Mouse (Mus musculus): ENCODE results near the gene Dnajc19. TPM values are rescaled to one million over a fixed set of nuclear protein-coding genes. Genes with fewer than 3 reads are reported as not detected.

Gene Dnajc19
- 29.6 and 31.5 TPM in 2 replicates for polyA plus RNA-seq (2012)

DNA sequence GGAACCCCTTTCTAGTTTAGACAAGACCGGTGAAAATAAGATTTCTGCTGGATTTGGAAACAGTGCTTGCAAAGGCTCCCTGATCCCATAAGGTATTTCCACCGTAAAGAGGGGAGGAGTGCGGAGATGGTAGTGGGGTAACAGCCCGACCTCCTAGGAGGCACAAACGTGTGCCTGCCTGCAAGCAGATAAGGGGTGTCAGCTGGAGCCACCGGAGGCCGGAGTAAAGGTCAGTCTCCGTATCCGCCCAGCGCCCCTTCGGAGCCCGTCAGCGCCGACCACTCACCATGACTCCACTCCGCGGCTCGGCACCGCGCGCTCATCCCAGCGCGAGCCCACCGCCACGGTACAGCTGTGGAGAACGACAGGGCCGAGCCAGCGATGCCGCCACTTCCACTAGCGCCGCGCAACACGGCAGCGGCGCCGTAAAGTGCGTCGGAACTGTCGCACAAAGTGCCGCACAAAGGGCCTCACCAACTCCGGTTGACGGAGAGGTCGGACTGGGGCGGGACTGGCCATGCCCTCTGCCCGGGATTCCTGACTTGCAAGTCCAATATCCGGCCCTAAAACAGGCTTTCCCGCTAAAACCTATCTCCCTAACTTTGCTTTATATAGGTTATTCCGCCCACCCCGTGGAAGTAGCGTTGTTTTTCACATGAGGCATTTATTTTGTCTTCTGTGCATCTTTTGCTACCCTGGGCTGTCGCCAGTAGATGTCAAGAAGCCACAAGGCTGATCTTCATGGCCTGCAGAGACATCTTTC, at the start of gene Dnajc19:
Gene Dnajc19 (minus strand): TSS at position 422 of the 763 bp plus-strand sequence.

DNA sequence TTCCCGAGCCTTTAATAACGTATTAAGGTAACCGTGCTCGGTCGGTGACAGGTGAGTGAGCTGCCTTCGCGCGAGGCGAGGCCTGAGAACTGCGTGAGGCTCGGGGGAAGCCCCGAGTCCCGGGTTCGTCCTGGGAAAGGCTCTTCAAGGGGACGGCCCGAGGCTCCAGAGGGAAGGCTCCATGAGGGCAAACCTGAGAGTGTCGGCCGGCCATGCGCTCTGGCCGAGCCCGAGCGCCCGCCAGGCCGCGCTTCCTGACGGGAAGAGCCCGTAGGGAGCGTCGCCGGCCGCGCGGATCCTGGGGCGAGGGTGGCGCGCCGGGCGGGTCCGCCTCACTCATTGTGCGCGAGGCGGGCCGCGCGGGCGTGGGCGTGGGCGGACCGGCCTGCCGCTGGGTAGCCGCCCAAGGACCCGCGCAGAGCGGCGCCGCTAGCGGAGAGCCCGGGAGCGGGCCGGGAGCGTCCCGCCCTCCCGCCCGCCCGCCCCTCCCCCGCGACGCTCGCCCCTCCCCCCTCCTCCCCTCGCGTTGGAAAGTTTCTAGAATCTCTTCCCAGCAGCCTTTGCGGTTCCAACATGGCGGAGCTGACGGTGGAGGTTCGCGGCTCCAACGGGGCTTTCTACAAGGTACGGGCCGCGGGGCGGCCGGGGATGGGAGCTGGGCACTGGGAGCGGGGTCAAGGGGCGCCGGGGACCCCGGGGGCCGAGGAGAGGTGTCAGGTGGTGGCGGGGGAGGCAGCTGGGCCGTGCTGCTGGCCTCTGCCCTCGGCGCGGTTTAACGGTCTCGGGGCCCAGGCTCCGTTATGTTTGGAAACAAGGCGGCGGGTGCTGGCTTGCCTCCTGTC, 61.4 kb downstream of the Dnajc19 start, which contains the start of gene Fxr1:
Gene Fxr1 (plus strand): TSS at position 404 of the 842 bp plus-strand sequence.

Other genes with a start within 250 kb of the Dnajc19 start
- not detected in 2 replicates for gene Ccdc39, start 237.0 kb downstream of the Dnajc19 start, polyA plus RNA-seq (2012)
- 16.1 and 21.1 TPM in 2 replicates for gene Fxr1, start 61.4 kb downstream of the Dnajc19 start, polyA plus RNA-seq (2012)